Mouse (Mus musculus) embryonic facial prominence, embryonic 13.5 days (tissue): Measurements from ENCODE around the gene Fbp1. TPM values are rescaled to one million over a fixed set of nuclear protein-coding genes. Genes with fewer than 3 reads are reported as not detected.
A peak's percentile ranks its signal among the peaks of the same experiment; 100 is the strongest.

Source experiments
- ATAC-seq: fragments of 200-750 bp; cut with Nextera tagmentation; 2 replicates; pipeline ENCODE4 v1.8.0; 2017; ENCODE audit warnings: low read depth; ENCODE audit not compliant: insufficient number of reproducible peaks, insufficient read depth, low FRiP score, low TSS enrichment
- H3K27ac ChIP-seq: fragments of 300-500 bp; sonication (generic); 2 replicates; pipeline ENCODE4 v1.5.1; 2015; ENCODE audit warnings: moderate library complexity, mild to moderate bottlenecking, inconsistent platforms
- H3K27me3 ChIP-seq: fragments of 300-500 bp; sonication (generic); 2 replicates; pipeline ENCODE4 v1.6.1; 2015; ENCODE audit warnings: mild to moderate bottlenecking, inconsistent platforms
- H3K36me3 ChIP-seq: fragments of 300-500 bp; sonication (generic); 2 replicates; pipeline ENCODE4 v1.6.1; 2015; ENCODE audit warnings: mild to moderate bottlenecking, inconsistent platforms
- H3K4me1 ChIP-seq: fragments of 300-500 bp; sonication (generic); 2 replicates; pipeline ENCODE4 v1.6.1; 2015; ENCODE audit warnings: inconsistent platforms
- H3K4me2 ChIP-seq: fragments of 300-500 bp; sonication (generic); 2 replicates; pipeline ENCODE4 v1.6.1; 2015; ENCODE audit warnings: moderate library complexity, mild to moderate bottlenecking, inconsistent platforms
- H3K4me3 ChIP-seq: fragments of 300-500 bp; sonication (generic); 2 replicates; pipeline ENCODE4 v1.5.1; 2015; ENCODE audit warnings: mild to moderate bottlenecking, inconsistent platforms
- H3K9ac ChIP-seq: fragments of 300-500 bp; sonication (generic); 2 replicates; pipeline ENCODE4 v1.6.1; 2015; ENCODE audit warnings: mild to moderate bottlenecking, inconsistent platforms
- H3K9me3 ChIP-seq: fragments of 300-500 bp; sonication (generic); 2 replicates; pipeline ENCODE4 v1.6.1; 2016; ENCODE audit warnings: inconsistent platforms
- WGBS: fragments of 180-500 bp; shearing (Covaris S2); methylation state at CpG from one replicate; pipeline ENCODE4 v1.1.7; 2015; ENCODE audit warnings: mixed read lengths; 5-methylcytosine and 5-hydroxymethylcytosine counted together
- polyA plus RNA-seq: library from polyadenylated mRNA; unstranded; fragments of >200 nt; fragmentation: Nextera tagmentation; extraction: Ambion mirVana; gene quantifications from 2 replicates; pipeline ENCODE4 v1.2.1, GENCODE M21; 2015

Gene Fbp1
- polyA plus RNA-seq, 1 experiment from 2014 or later = 0.66 TPM

- Histone ChIP-seq H3K9ac (no peak overlapping the region), H3K4me2 (no peak overlapping the region), H3K4me3 (no peak overlapping the region), H3K4me1 (peaks cover 20% of the 10 kb centered on the region), H3K27ac (no peak overlapping the region), H3K27me3 (peaks cover 32% of the 10 kb centered on the region), H3K9me3 (no peaks in the 10 kb centered on the region), H3K36me3 (no peaks in the 10 kb centered on the region)
- 64% methylated on average over 2 of the region's 2 CpGs for WGBS
- ATAC-seq = no peak
These were observed 4.6 kb downstream of the Fbp1 start for GRCm38 (mm10) chr13:62883436-62883835.

GRCm38 (mm10) chr13:62882856-62883255, 5.2 kb downstream of the Fbp1 start:
- Histone ChIP-seq H3K4me1 (peaks cover 15% of the 10 kb centered on the region), H3K9me3 (no peaks in the 10 kb centered on the region), H3K4me2 (no peak overlapping the region), H3K4me3 (no peak overlapping the region), H3K36me3 (no peaks in the 10 kb centered on the region), H3K27me3 (peaks cover 26% of the 10 kb centered on the region), H3K9ac (no peak overlapping the region), H3K27ac (no peak overlapping the region)
- no peak for ATAC-seq
- 78% methylated on average over 5 of the region's 5 CpGs for WGBS

- no peak for ATAC-seq
- Histone ChIP-seq H3K27me3 (peaks cover 12% of the 10 kb centered on the region), H3K27ac (no peak overlapping the region), H3K4me3 (no peak overlapping the region), H3K9me3 (no peaks in the 10 kb centered on the region), H3K4me2 (no peak overlapping the region), H3K9ac (no peak overlapping the region), H3K4me1 (peaks cover 8% of the 10 kb centered on the region), H3K36me3 (no peaks in the 10 kb centered on the region)
- WGBS = 83% methylated on average over 9 of the region's 9 CpGs
These were observed 6.7 kb downstream of the Fbp1 start for GRCm38 (mm10) chr13:62881336-62881735.

GRCm38 (mm10) chr13:62879831-62880615, 8.1 kb downstream of the Fbp1 start:
- Histone ChIP-seq H3K27me3 (no peaks in the 10 kb centered on the region), H3K9me3 (no peaks in the 10 kb centered on the region)
- WGBS = 48% methylated on average over 8 of the region's 8 CpGs

GRCm38 (mm10) chr13:62879411-62879810, 8.7 kb downstream of the Fbp1 start:
- WGBS = 41% methylated on average over 6 of the region's 6 CpGs
- Histone ChIP-seq H3K27me3 (no peaks in the 10 kb centered on the region), H3K4me1 (peaks cover 8% of the 10 kb centered on the region), H3K4me2 (no peak overlapping the region), H3K4me3 (no peak overlapping the region), H3K9ac (no peak overlapping the region), H3K9me3 (no peaks in the 10 kb centered on the region), H3K36me3 (no peaks in the 10 kb centered on the region), H3K27ac (no peak overlapping the region)
- ATAC-seq = no peak

More at GRCm38 (mm10) chr13:62879831-62880615, 8.1 kb downstream of the Fbp1 start:
- no peak for ATAC-seq
- Histone ChIP-seq H3K4me3 (no peak overlapping the region), H3K4me1 (peaks cover 8% of the 10 kb centered on the region), H3K4me2 (no peak overlapping the region), H3K36me3 (no peaks in the 10 kb centered on the region), H3K9ac (no peak overlapping the region), H3K27ac (no peak overlapping the region)

GRCm38 (mm10) chr13:62877247-62877646, 10.8 kb downstream of the Fbp1 start:
- WGBS = 9% methylated on average over 5 of the region's 5 CpGs
- Histone ChIP-seq H3K9ac (no peak overlapping the region), H3K27me3 (no peaks in the 10 kb centered on the region), H3K4me2 (peak overlapping the region; percentile 18; the same call in 1 of the 2 replicates), H3K36me3 (no peaks in the 10 kb centered on the region), H3K4me1 (0 out of 2 replicates have a peak, but pooled peaks cover 5% of the 10 kb centered on the region), H3K4me3 (no peak overlapping the region), H3K9me3 (no peaks in the 10 kb centered on the region), H3K27ac (no peak overlapping the region)
- ATAC-seq = 0 out of 2 replicates have a peak, but pooled peaks have one; percentile 63

GRCm38 (mm10) chr13:62876111-62876510, 12.0 kb downstream of the Fbp1 start:
- no peaks in the 10 kb centered on the region for H3K27me3 ChIP-seq
- H3K9me3 ChIP-seq = no peaks in the 10 kb centered on the region
- no peak overlapping the region for H3K9ac ChIP-seq
- no peak overlapping the region for H3K4me2 ChIP-seq
- no peak for ATAC-seq
- 0 out of 2 replicates have a peak, but pooled peaks cover 5% of the 10 kb centered on the region for H3K4me1 ChIP-seq
- 85% methylated on average over 1 of the region's 1 CpGs for WGBS
- no peak overlapping the region for H3K27ac ChIP-seq
- H3K4me3 ChIP-seq = no peak overlapping the region
- H3K36me3 ChIP-seq = no peaks in the 10 kb centered on the region

- Histone ChIP-seq H3K9me3 (no peaks in the 10 kb centered on the region), H3K4me2 (no peak overlapping the region), H3K27me3 (no peaks in the 10 kb centered on the region), H3K36me3 (no peaks in the 10 kb centered on the region), H3K9ac (no peak overlapping the region), H3K4me3 (no peak overlapping the region), H3K27ac (peak overlapping the region; percentile 5; the same call in 1 of the 2 replicates), H3K4me1 (peaks cover 7% of the 10 kb centered on the region; the same call in 1 of the 2 replicates)
- 53% methylated on average over 3 of the region's 3 CpGs for WGBS
- ATAC-seq = no peak
These were observed 15.8 kb downstream of the Fbp1 start for GRCm38 (mm10) chr13:62872252-62872651.

- H3K9me3 ChIP-seq = no peaks in the 10 kb centered on the region
- no peak overlapping the region for H3K9ac ChIP-seq
- H3K4me3 ChIP-seq = no peak overlapping the region
- no peak for ATAC-seq
- H3K4me1 ChIP-seq = peaks cover 24% of the 10 kb centered on the region
- no peaks in the 10 kb centered on the region for H3K36me3 ChIP-seq
- H3K4me2 ChIP-seq = no peak overlapping the region
- H3K27me3 ChIP-seq = no peaks in the 10 kb centered on the region
- 76% methylated on average over 2 of the region's 2 CpGs for WGBS
- no peak overlapping the region for H3K27ac ChIP-seq
These were observed 17.5 kb downstream of the Fbp1 start for GRCm38 (mm10) chr13:62870605-62871004.

GRCm38 (mm10) chr13:62866817-62867216, 21.3 kb downstream of the Fbp1 start:
- WGBS = 55% methylated on average over 4 of the region's 4 CpGs
- peak overlapping the region; percentile 86 for H3K27ac ChIP-seq
- ATAC-seq = no peak
- H3K9ac ChIP-seq = no peak overlapping the region
- H3K4me1 ChIP-seq = peaks cover 44% of the 10 kb centered on the region
- H3K36me3 ChIP-seq = no peaks in the 10 kb centered on the region
- no peaks in the 10 kb centered on the region for H3K9me3 ChIP-seq
- H3K4me3 ChIP-seq = no peak overlapping the region
- no peak overlapping the region for H3K4me2 ChIP-seq
- H3K27me3 ChIP-seq = no peaks in the 10 kb centered on the region

- Histone ChIP-seq H3K4me2 (peak overlapping the region; percentile 14; the same call in 1 of the 2 replicates), H3K9ac (no peak overlapping the region), H3K27ac (peak overlapping the region; percentile 86), H3K9me3 (no peaks in the 10 kb centered on the region), H3K36me3 (no peaks in the 10 kb centered on the region), H3K27me3 (no peaks in the 10 kb centered on the region), H3K4me1 (peaks cover 44% of the 10 kb centered on the region), H3K4me3 (no peak overlapping the region)
- WGBS = 40% methylated on average over 11 of the region's 11 CpGs
- ATAC-seq = peak; percentile 75
These were observed 22.3 kb downstream of the Fbp1 start for GRCm38 (mm10) chr13:62865651-62866315.

GRCm38 (mm10) chr13:62863771-62864170, 24.3 kb downstream of the Fbp1 start:
- H3K9ac ChIP-seq = no peak overlapping the region
- no peaks in the 10 kb centered on the region for H3K27me3 ChIP-seq
- no peaks in the 10 kb centered on the region; the same call in 1 of the 2 replicates for H3K9me3 ChIP-seq
- H3K4me2 ChIP-seq = no peak overlapping the region
- no peak overlapping the region for H3K27ac ChIP-seq
- H3K4me3 ChIP-seq = no peak overlapping the region
- peaks cover 44% of the 10 kb centered on the region for H3K4me1 ChIP-seq
- ATAC-seq = no peak
- H3K36me3 ChIP-seq = no peaks in the 10 kb centered on the region
- WGBS = 70% methylated on average over 6 of the region's 6 CpGs
